In the genomic region with DNA sequence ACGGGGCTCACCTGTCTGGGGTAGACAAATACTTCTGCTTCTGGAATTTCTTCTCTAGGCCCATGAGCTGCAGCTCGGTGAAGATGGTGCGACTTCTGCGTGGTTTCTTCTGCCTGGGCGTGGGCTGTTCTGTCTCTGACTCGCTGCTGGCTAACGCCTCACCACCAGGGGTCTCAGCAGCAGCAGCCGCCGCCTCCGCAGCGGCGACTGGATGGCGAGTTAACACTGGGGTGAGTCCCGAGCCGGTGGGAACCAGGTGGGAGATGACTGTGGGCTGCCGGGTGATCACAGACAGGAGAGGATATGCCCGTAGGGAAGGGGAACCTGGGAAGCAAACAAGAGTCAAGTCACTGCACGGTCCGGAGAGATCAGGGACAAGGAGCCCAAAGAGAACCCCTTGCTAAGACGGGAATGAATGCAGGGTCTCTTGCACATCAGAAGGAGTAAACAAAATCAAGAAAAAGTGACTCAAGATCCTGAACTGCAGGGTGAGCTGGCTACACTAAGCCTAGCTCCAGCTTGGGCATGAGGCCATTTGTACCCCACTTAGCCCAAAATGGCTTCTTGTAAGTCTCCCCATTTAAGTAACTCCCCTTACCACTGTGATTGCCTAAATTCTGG, we compare ENCODE assay signal across 9 mouse cellular contexts. TPM values are rescaled to one million over a fixed set of nuclear protein-coding genes. Genes with fewer than 3 reads are reported as not detected.
DNase-seq lines count a peak whose midpoint lies in the region; ATAC-seq and TF ChIP-seq lines count a peak whose summit lies in the region.
"Had no signal": no experiment of that assay in that cellular context is flagged by ENCODE, and none has a peak within 500 bp of the region (broad histone marks: within the 10 kb centered on the region; RNA-seq: fewer than 3 reads in every experiment).

No protein-coding gene starts in this region.

- no peaks in the 10 kb centered on the region for H3K27me3 ChIP-seq in heart, adult 2 months (ENCODE audit: control insufficient read depth, insufficient read depth, low read length)
- H3K27me3 ChIP-seq in forebrain, embryonic 13.5 days, result no peaks in the 10 kb centered on the region
- 0 out of 2 replicates have a peak, but pooled peaks cover 3% of the 10 kb centered on the region for H3K27me3 ChIP-seq in intestine, embryonic 15.5 days (replicated peaks)
- no peaks in the 10 kb centered on the region for H3K27me3 ChIP-seq in midbrain, embryonic 14.5 days (ENCODE audit: control insufficient read depth, insufficient read depth, low read length)

- H3K9me3 ChIP-seq in forebrain, embryonic 13.5 days (replicated peaks), result no peaks in the 10 kb centered on the region
- no peaks in the 10 kb centered on the region for H3K9me3 ChIP-seq in intestine, embryonic 15.5 days
- no peaks in the 10 kb centered on the region for H3K9me3 ChIP-seq in midbrain, embryonic 14.5 days (ENCODE audit: control insufficient read depth, low read length)

- peak overlapping the region; percentile 58 for H3K4me2 ChIP-seq in forebrain, embryonic 13.5 days
- H3K4me2 ChIP-seq in intestine, embryonic 15.5 days (replicated peaks), result peak overlapping the region; percentile 59
- peak overlapping the region; percentile 47 for H3K4me2 ChIP-seq in midbrain, embryonic 14.5 days (ENCODE audit: low read length)

- TF ChIP-seq EP300 in heart, adult 2 months (IDR thresholded peaks at IDR 0.05; ENCODE audit: insufficient read depth, low read depth, low read length), result no peak

- peak; percentile 47 for TF ChIP-seq CTCF in heart, adult 2 months (IDR thresholded peaks at IDR 0.05)

- peak; percentile 73; the same call in 1 of the 2 replicates for ATAC-seq in forebrain, embryonic 13.5 days
- peak; percentile 57 for ATAC-seq in intestine, embryonic 15.5 days
- ATAC-seq in midbrain, embryonic 14.5 days (ENCODE audit: low FRiP score, low TSS enrichment), result peak; percentile 69; the same call in 1 of the 2 replicates

- TF ChIP-seq POLR2A in heart, adult 2 months (IDR thresholded peaks at IDR 0.05; ENCODE audit: insufficient read depth, low read depth, low read length), result no peak

- no peaks in the 10 kb centered on the region for H3K79me2 ChIP-seq in heart, adult 2 months (replicated peaks; ENCODE audit: control insufficient read depth, insufficient read depth, low read length)

- H3K4me1 ChIP-seq in heart, adult 2 months (ENCODE audit: control insufficient read depth, insufficient read depth, low read length), result no peaks in the 10 kb centered on the region
- H3K4me1 ChIP-seq in forebrain, embryonic 13.5 days, result peaks cover 8% of the 10 kb centered on the region; the same call in 1 of the 2 replicates
- peaks cover 3% of the 10 kb centered on the region; the same call in 1 of the 2 replicates for H3K4me1 ChIP-seq in intestine, embryonic 15.5 days (replicated peaks)
- peaks cover 4% of the 10 kb centered on the region; the same call in 1 of the 2 replicates for H3K4me1 ChIP-seq in midbrain, embryonic 14.5 days (ENCODE audit: control insufficient read depth, insufficient read depth, low read length)

- no peak overlapping the region for H3K9ac ChIP-seq in heart, adult 2 months (ENCODE audit: low read depth, low read length)
- H3K9ac ChIP-seq in forebrain, embryonic 13.5 days, result peak overlapping the region; percentile 40; the same call in 1 of the 2 replicates
- no peak overlapping the region for H3K9ac ChIP-seq in intestine, embryonic 15.5 days
- H3K9ac ChIP-seq in midbrain, embryonic 14.5 days (replicated peaks; ENCODE audit: low read length), result no peak overlapping the region; the same call in 1 of the 2 replicates

- H3K4me3 ChIP-seq in heart, adult 2 months, result no peak overlapping the region
- peak overlapping the region; percentile 25 for H3K4me3 ChIP-seq in forebrain, embryonic 13.5 days
- H3K4me3 ChIP-seq in intestine, embryonic 15.5 days (replicated peaks), result 0 out of 2 replicates have a peak overlapping the region, but pooled peaks have one; percentile 15
- H3K4me3 ChIP-seq in midbrain, embryonic 14.5 days (replicated peaks; ENCODE audit: low read depth, low read length), result 0 out of 2 replicates have a peak overlapping the region, but pooled peaks have one; percentile 2

- 12% methylated on average over 20 of the region's 20 CpGs for WGBS in heart, adult 2 months
- WGBS in forebrain, embryonic 13.5 days, result 8% methylated on average over 20 of the region's 20 CpGs
- WGBS in intestine, embryonic 15.5 days, result 6% methylated on average over 20 of the region's 20 CpGs
- WGBS in midbrain, embryonic 14.5 days, result 7% methylated on average over 20 of the region's 20 CpGs

- no peak overlapping the region for H3K27ac ChIP-seq in heart, adult 2 months
- no peak overlapping the region for H3K27ac ChIP-seq in forebrain, embryonic 13.5 days
- H3K27ac ChIP-seq in intestine, embryonic 15.5 days, result no peak overlapping the region
- H3K27ac ChIP-seq in midbrain, embryonic 14.5 days (replicated peaks; ENCODE audit: low read depth, low read length), result no peak overlapping the region

- DNase-seq in heart, adult 2 months, result no peak
- no peak for DNase-seq in heart, adult 8-10 months (ENCODE audit: low spot score)
- peak; percentile 66 for DNase-seq in ES-CJ7 (ENCODE audit: low read depth, low spot score)
- peak; percentile 78 for DNase-seq in midbrain, embryonic 14.5 days
- DNase-seq in thymus, postnatal 4 days, result peak; percentile 71
- no peak for DNase-seq in layer of hippocampus, adult 11-12 months (ENCODE audit: low spot score)

- intact Hi-C loops in heart, adult 2 months (cut with DNase I), result no loop called here

- H3K36me3 ChIP-seq in heart, adult 2 months (ENCODE audit: control insufficient read depth, insufficient read depth, low read length), result no peaks in the 10 kb centered on the region
- H3K36me3 ChIP-seq in forebrain, embryonic 13.5 days (ENCODE audit: poor library complexity, severe bottlenecking), result no peaks in the 10 kb centered on the region
- H3K36me3 ChIP-seq in intestine, embryonic 15.5 days, result no peaks in the 10 kb centered on the region
- H3K36me3 ChIP-seq in midbrain, embryonic 14.5 days (ENCODE audit: control insufficient read depth, insufficient read depth, low read length), result no peaks in the 10 kb centered on the region

RNA-seq across cellular contexts. Expression of a gene that starts 54.4 kb away (rescaled TPM):
- total RNA-seq in heart, adult 2 months (2021), result under 1 TPM; 0.13 to 0.36 TPM
- polyA plus RNA-seq in heart, adult 2 months (2012; rRNA removed), result 0.04 TPM in 1 of 2 replicates, not detected in the other
- total RNA-seq in heart, adult 8-10 months (2022), result under 1 TPM in 3 of 4 experiments, not detected in 1; 0.16 to 0.35 (median 0.17) TPM
- polyA plus RNA-seq in forebrain, embryonic 13.5 days (2015; fragmentation: Nextera tagmentation; extraction: Ambion mirVana), result not detected in 2 replicates
- polyA plus RNA-seq in intestine, embryonic 15.5 days (2015; fragmentation: Nextera tagmentation; extraction: Ambion mirVana), result 0.14 and 0.21 TPM in 2 replicates
- polyA plus RNA-seq in midbrain, embryonic 14.5 days (2014; fragmentation: Nextera tagmentation; extraction: Ambion mirVana), result 0.11 and 0.28 TPM in 2 replicates
- total RNA-seq: MEL had no signal

Comparison
In these comparisons a context has a peak if more than half of its experiments do, and no peak if none do; other contexts are left out.
1. DNase-seq: peak in ES-CJ7 (single experiment), midbrain, embryonic 14.5 days (single experiment) and thymus, postnatal 4 days (single experiment); none in heart, adult 2 months (0 of 2), heart, adult 8-10 months (single experiment) and layer of hippocampus, adult 11-12 months (single experiment).
2. Peak in every context shown above with its lines, with median percentiles within 50 percentile points of each other: ATAC-seq and H3K4me2 ChIP-seq.